Mouse (Mus musculus): ENCODE results near the gene Plod1. TPM values are rescaled to one million over a fixed set of nuclear protein-coding genes. Genes with fewer than 3 reads are reported as not detected.

Plod1 gene
- polyA plus RNA-seq (2012; rRNA removed), result 17.1 and 17.6 TPM in 2 replicates

DNA sequence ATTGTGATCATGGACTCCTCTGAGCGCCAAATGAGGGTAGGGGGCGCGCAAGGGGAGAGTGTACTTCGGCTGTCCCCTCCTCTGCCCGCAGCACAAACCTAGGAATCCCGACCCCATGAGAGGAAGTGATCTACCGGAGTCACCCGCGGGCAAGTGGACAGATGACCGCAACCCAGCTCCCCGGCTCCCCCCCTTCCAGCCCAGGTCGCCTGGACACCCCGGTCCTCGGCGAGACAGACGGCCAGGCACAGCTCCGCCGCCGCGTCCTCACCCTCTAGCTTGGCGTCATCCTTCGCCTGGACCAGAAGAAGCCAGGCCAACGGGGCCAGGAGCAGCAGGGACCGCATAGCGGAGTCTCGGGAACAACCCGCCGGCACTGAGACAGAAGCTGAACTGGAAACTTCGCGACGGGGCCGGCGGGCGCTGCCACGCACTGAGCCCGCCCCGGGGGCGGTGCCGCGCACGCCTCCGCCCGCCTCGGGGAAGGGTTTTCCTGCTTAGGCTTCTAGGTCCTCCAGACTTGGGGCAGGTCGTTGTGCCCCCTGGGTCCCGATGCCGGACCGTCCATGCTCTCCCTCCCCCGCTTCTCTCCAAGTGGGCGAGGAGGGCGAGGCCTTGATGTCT is at the start of gene Plod1:
TSS of gene Plod1 (minus strand) at position 437 of the 624 bp plus-strand sequence.

DNA sequence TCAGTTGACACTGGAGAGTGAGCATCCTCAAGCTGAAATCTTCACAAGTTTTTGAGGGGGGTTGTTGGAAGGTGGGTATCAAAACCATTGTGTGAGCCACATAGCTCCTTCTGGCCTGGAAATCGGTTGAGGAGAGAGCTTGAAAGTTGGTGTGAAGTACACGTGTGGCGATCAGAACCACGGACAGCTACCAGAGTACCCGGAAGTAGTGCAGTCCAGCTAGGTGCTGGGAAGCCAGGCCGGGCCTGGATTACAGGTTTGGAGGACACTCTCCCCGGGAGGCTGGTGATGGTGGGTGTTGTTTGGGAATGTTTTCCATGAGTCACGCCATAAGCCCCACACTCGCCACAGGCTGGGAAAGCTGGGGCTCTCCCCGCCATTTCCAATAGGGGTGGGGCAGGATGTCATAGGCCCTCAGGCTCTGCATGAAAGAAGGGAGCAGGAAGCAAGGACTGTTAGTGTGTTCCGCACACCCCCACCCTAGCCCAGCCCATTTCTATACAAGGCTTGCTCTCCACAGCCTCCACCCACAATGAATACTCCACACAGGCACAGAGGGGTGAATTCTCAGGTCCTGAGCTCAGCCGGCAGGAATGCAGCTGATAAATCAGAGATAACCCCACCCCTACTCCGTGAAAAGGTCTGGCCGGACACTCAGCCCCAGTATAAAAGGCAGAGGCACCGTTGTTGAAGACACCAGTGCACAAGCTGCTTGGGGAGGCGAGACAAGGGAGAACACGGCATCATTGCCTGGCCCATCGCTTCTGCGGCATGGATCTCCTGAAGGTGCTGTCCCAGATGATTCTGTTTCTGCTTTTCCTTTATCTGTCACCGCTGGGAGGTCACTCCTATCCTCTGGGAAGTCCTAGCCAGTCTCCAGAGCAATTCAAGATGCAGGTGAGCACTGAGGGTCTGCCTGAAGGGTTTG is 48.9 kb upstream of the Plod1 start, which contains the start of gene Nppb:
TSS of gene Nppb (plus strand) at position 584 of the 928 bp plus-strand sequence.

DNA sequence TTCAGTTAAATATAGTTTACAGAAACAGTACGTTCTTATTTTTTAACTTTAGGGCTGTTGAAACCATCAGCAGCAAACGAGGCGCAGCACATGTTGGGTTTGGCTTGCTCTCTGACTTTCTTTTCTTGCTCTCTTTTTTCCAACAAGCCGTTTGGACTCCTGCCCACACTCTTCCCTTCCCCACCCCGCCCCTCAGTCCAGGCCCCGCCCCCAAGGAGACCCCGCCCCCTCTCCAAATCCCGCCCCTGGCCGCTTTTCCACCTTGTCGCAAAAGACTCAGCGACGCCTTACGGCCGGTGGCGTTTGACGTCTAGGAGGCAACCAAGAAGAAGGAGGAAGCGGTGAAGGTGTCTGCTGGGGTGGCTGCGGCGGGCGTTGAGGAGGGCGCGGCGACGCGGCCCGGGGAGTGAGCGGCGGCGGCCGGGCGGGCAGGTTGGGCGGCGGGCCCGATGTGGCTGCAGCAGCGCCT is 4.0 kb upstream of the Plod1 start, which contains the start of gene 2510039O18Rik:
TSS of gene 2510039O18Rik (plus strand) at position 320 of the 469 bp plus-strand sequence.

DNA sequence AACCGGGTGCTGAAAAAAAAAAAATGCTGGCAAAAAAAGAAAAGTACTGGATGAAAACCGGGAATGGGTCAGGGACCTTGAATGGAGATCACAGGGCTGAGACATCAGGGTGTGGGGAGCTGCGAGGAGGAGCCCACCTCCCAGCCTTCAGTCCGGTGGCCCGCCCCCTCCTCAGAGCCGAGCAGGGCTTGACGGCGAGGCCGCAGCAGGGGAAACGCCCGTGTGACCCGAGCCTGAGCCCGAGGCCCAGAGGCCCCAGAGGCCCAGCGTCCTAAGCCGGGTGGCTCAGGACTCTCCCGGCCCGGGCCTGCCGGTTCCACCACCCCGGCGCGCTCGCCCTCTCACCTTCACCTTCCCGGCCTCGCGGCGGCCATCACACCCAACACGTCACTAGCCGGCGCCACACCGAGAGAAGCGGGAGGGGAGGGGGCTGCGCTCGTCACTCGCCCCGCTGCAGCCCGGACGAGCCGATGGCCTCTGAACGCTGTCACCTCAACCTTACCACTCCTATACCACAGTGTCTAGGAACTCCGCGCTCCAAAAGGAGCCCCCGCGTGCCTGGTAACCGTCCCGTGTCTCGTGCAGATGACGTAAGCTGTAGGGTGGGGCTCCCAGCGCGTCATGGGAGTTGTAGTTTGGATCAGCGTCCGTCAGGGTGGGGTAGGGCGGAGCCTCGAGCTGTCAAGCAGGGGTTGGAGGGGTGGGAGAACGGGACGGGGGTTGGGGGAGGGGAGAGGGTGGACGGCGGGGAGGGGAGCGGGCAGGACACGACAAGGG is 32.1 kb downstream of the Plod1 start, which contains the start of gene Mfn2:
TSS of gene Mfn2 (minus strand) at position 392 of the 777 bp plus-strand sequence.

DNA sequence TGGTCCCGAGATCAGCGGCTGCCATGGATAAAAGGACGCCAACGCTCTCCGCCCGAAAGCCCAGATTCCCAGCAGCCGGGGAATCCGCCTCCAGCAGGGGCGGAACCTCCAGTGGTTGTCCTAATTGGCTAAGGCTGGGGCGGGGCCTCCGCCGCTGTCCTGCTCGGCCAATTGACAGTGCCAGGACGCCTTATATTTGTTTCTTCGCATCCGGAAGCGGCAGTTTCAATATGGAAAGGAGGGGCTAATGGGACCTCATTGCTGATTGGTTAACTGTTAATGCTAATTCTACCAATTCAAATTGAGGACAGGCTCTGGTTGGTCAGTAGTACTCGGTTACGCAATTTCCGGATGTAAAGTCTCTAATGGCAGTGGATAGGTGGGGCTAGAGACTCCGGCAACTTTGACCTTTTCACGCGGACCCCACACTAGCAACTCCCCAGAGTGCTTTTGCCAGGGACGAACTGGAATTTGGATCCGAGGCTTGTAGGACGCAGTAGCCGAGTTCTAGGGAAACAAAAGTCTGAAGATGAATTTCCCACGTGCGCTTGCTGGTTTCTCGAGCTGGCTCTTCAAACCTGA is 68.0 kb downstream of the Plod1 start, which contains the start of the genes Miip and Fv1:
TSS of gene Miip (minus strand) at position 367 of the 582 bp plus-strand sequence.
TSS of gene Fv1 (plus strand) at position 530 of the 582 bp plus-strand sequence.

Other genes starting within 250 kb of the Plod1 start
- gene Zfp534, start 234.2 kb downstream of the Plod1 start, polyA plus RNA-seq (2012; rRNA removed), result 0.01 TPM in 1 of 2 replicates, not detected in the other
- gene Zfp984, start 127.0 kb downstream of the Plod1 start, polyA plus RNA-seq (2012; rRNA removed), result 2.3 TPM in 2 replicates
- 1.2 and 1.3 TPM in 2 replicates for gene Zfp933, start 88.4 kb downstream of the Plod1 start, polyA plus RNA-seq (2012; rRNA removed)
- gene Miip, start 68.0 kb downstream of the Plod1 start, polyA plus RNA-seq (2012; rRNA removed), result 26.8 and 33.3 TPM in 2 replicates
- 2.0 and 2.9 TPM in 2 replicates for gene Fv1, start 67.8 kb downstream of the Plod1 start, polyA plus RNA-seq (2012; rRNA removed)
- 9.5 and 11.6 TPM in 2 replicates for gene Mfn2, start 32.1 kb downstream of the Plod1 start, polyA plus RNA-seq (2012; rRNA removed)
- 20.5 and 23.8 TPM in 2 replicates for gene 2510039O18Rik, start 4.1 kb upstream of the Plod1 start, polyA plus RNA-seq (2012; rRNA removed)
- not detected in 2 replicates for gene Nppb, start 49.0 kb upstream of the Plod1 start, polyA plus RNA-seq (2012; rRNA removed)
- gene Nppa, start 64.0 kb upstream of the Plod1 start, polyA plus RNA-seq (2012; rRNA removed), result not detected in 2 replicates
- gene Clcn6, start 102.1 kb upstream of the Plod1 start, polyA plus RNA-seq (2012; rRNA removed), result 3.3 and 3.8 TPM in 2 replicates
- gene Mthfr, start 102.3 kb upstream of the Plod1 start, polyA plus RNA-seq (2012; rRNA removed), result 16.6 and 18.3 TPM in 2 replicates
- gene Agtrap, start 151.3 kb upstream of the Plod1 start, polyA plus RNA-seq (2012; rRNA removed), result 5.1 and 5.6 TPM in 2 replicates
- 12.2 and 13.0 TPM in 2 replicates for gene Mad2l2, start 193.6 kb upstream of the Plod1 start, polyA plus RNA-seq (2012; rRNA removed)
- 0.14 and 0.17 TPM in 2 replicates for gene Draxin, start 193.9 kb upstream of the Plod1 start, polyA plus RNA-seq (2012; rRNA removed)
- 18.9 and 23.5 TPM in 2 replicates for gene Fbxo6, start 215.4 kb upstream of the Plod1 start, polyA plus RNA-seq (2012; rRNA removed)
- gene Fbxo44, start 223.7 kb upstream of the Plod1 start, polyA plus RNA-seq (2012; rRNA removed), result 1.3 and 1.4 TPM in 2 replicates
- 0.07 TPM in 2 replicates for gene Fbxo2, start 223.9 kb upstream of the Plod1 start, polyA plus RNA-seq (2012; rRNA removed)